Mouse (Mus musculus): ENCODE results near the gene P4ha2. TPM values are rescaled to one million over a fixed set of nuclear protein-coding genes. Genes with fewer than 3 reads are reported as not detected.

Gene P4ha2
- total RNA-seq (2021): 10 to 100 TPM; 44.0 to 66.1 TPM

- DNase-seq: no peak
- intact Hi-C loops (cut with DNase I): loop anchor here (10.0 kb wide), 1 partner anchor 335 kb away; no protein-coding TSS in a partner anchor
Observed at GRCm38 (mm10) chr11:54100045-54100691, at the start of gene P4ha2. P4ha2 (plus strand) TSS chr11:54100095.

GRCm38 (mm10) chr11:54050205-54050604, 49.7 kb upstream of the P4ha2 start:
- no peak for DNase-seq
- intact Hi-C loops (cut with DNase I): no loop called here

- intact Hi-C loops (cut with DNase I): no loop called here
- DNase-seq: no peak
Observed at GRCm38 (mm10) chr11:54051161-54051560, 48.7 kb upstream of the P4ha2 start.

- intact Hi-C loops (cut with DNase I): no loop called here
- no peak for DNase-seq
Observed at GRCm38 (mm10) chr11:54052128-54052527, 47.8 kb upstream of the P4ha2 start.

- DNase-seq: no peak
- intact Hi-C loops (cut with DNase I): no loop called here
Observed at GRCm38 (mm10) chr11:54053090-54053489, 46.8 kb upstream of the P4ha2 start.

- peak in 1 of 2 experiments; percentile 51 for DNase-seq
- intact Hi-C loops (cut with DNase I): loop anchor here (1.0 to 2.0 kb wide), 3 partner anchors 35 to 123 kb away; no protein-coding TSS in a partner anchor
Observed at GRCm38 (mm10) chr11:54054257-54054656, 45.6 kb upstream of the P4ha2 start.

- no peak for DNase-seq
- intact Hi-C loops (cut with DNase I): no loop called here
Observed at GRCm38 (mm10) chr11:54056132-54056531, 43.8 kb upstream of the P4ha2 start.

- no peak for DNase-seq
- intact Hi-C loops (cut with DNase I): no loop called here
Observed at GRCm38 (mm10) chr11:54057428-54057827, 42.5 kb upstream of the P4ha2 start.

- no peak for DNase-seq
- intact Hi-C loops (cut with DNase I): no loop called here
Observed at GRCm38 (mm10) chr11:54058056-54058617, 41.8 kb upstream of the P4ha2 start.

- peak in 1 of 2 experiments; percentile 22 for DNase-seq
- intact Hi-C loops (cut with DNase I): no loop called here
Observed at GRCm38 (mm10) chr11:54058643-54059042, 41.3 kb upstream of the P4ha2 start.

GRCm38 (mm10) chr11:54059526-54059925, 40.4 kb upstream of the P4ha2 start:
- intact Hi-C loops (cut with DNase I): no loop called here
- no peak for DNase-seq

GRCm38 (mm10) chr11:54060316-54060715, 39.6 kb upstream of the P4ha2 start:
- intact Hi-C loops (cut with DNase I): no loop called here
- DNase-seq: peak; percentile 45 to 53

GRCm38 (mm10) chr11:54062086-54062752, 37.7 kb upstream of the P4ha2 start:
- intact Hi-C loops (cut with DNase I): no loop called here
- DNase-seq: peak; percentile 61 to 69

- no peak for DNase-seq
- intact Hi-C loops (cut with DNase I): no loop called here
Observed at GRCm38 (mm10) chr11:54062753-54063471, 37.0 kb upstream of the P4ha2 start.

GRCm38 (mm10) chr11:54063472-54063775, 36.5 kb upstream of the P4ha2 start:
- no peak for DNase-seq
- intact Hi-C loops (cut with DNase I): no loop called here

- intact Hi-C loops (cut with DNase I): no loop called here
- DNase-seq: no peak
Observed at GRCm38 (mm10) chr11:54064412-54064978, 35.4 kb upstream of the P4ha2 start.

- peak in 1 of 2 experiments; percentile 31 for DNase-seq
- intact Hi-C loops (cut with DNase I): no loop called here
Observed at GRCm38 (mm10) chr11:54065106-54065914, 34.6 kb upstream of the P4ha2 start.

GRCm38 (mm10) chr11:54065915-54066178, 34.0 kb upstream of the P4ha2 start:
- intact Hi-C loops (cut with DNase I): no loop called here
- no peak for DNase-seq

- no peak for DNase-seq
- intact Hi-C loops (cut with DNase I): no loop called here
Observed at GRCm38 (mm10) chr11:54066400-54066799, 33.5 kb upstream of the P4ha2 start.

GRCm38 (mm10) chr11:54067318-54067995, 32.4 kb upstream of the P4ha2 start:
- no peak for DNase-seq
- intact Hi-C loops (cut with DNase I): no loop called here

Measured in heart, postnatal 36 days (tissue).